Comparison of ENCODE assay signal across 8 mouse cellular contexts in genomic region chr17:5997380-5998234, GRCm38 (mm10). TPM values are rescaled to one million over a fixed set of nuclear protein-coding genes. Genes with fewer than 3 reads are reported as not detected.
DNase-seq lines count a peak whose midpoint lies in the region; ATAC-seq and TF ChIP-seq lines count a peak whose summit lies in the region.

No protein-coding gene starts in this region.

- no peaks in the 10 kb centered on the region for H3K9me3 ChIP-seq in hindbrain, postnatal 0 days (ENCODE audit: low read length)
- H3K9me3 ChIP-seq in hindbrain, embryonic 11.5 days (ENCODE audit: control insufficient read depth, low read length) = no peaks in the 10 kb centered on the region
- no peaks in the 10 kb centered on the region for H3K9me3 ChIP-seq in midbrain, embryonic 11.5 days (ENCODE audit: control insufficient read depth, low read length)

- H3K9ac ChIP-seq in hindbrain, postnatal 0 days (replicated peaks; ENCODE audit: low read length) = no peak overlapping the region
- no peak overlapping the region for H3K9ac ChIP-seq in hindbrain, embryonic 11.5 days (ENCODE audit: low read depth, low read length)
- no peak overlapping the region for H3K9ac ChIP-seq in midbrain, embryonic 11.5 days (ENCODE audit: low read length)

- H3K27me3 ChIP-seq in hindbrain, postnatal 0 days (ENCODE audit: insufficient read depth, low read length) = no peaks in the 10 kb centered on the region
- H3K27me3 ChIP-seq in hindbrain, embryonic 11.5 days (ENCODE audit: control insufficient read depth, insufficient read depth, low read length) = no peaks in the 10 kb centered on the region
- H3K27me3 ChIP-seq in Patski = no peaks in the 10 kb centered on the region
- no peaks in the 10 kb centered on the region for H3K27me3 ChIP-seq in thymus, adult 2 months (ENCODE audit: control insufficient read depth, insufficient read depth, low read length)
- H3K27me3 ChIP-seq in midbrain, embryonic 11.5 days (ENCODE audit: control insufficient read depth, insufficient read depth, low read length) = no peaks in the 10 kb centered on the region

- CTCF ChIA-PET in Patski (lab: Charles Lee) = interaction anchor here (0.5 to 3.0 kb wide), 7 partner anchors 8 to 60 kb away, joined by 3 to 9 read pairs (median 3); no protein-coding TSS in a partner anchor

- H3K36me3 ChIP-seq in hindbrain, postnatal 0 days (ENCODE audit: insufficient read depth, low read length) = no peaks in the 10 kb centered on the region
- H3K36me3 ChIP-seq in hindbrain, embryonic 11.5 days (ENCODE audit: control insufficient read depth, insufficient read depth, low read length) = no peaks in the 10 kb centered on the region
- H3K36me3 ChIP-seq in thymus, adult 2 months (ENCODE audit: control insufficient read depth, insufficient read depth, low read length) = no peaks in the 10 kb centered on the region
- no peaks in the 10 kb centered on the region for H3K36me3 ChIP-seq in midbrain, embryonic 11.5 days (ENCODE audit: control insufficient read depth, insufficient read depth, low read length)

- no peak overlapping the region for H3K27ac ChIP-seq in hindbrain, postnatal 0 days
- H3K27ac ChIP-seq in hindbrain, embryonic 11.5 days (ENCODE audit: low read depth, low read length) = no peak overlapping the region
- H3K27ac ChIP-seq in thymus, adult 2 months (ENCODE audit: control insufficient read depth, insufficient read depth, low read length) = no peak overlapping the region
- no peak overlapping the region for H3K27ac ChIP-seq in midbrain, embryonic 11.5 days (ENCODE audit: low read depth, low read length)

- TF ChIP-seq POLR2A in thymus, adult 2 months (IDR thresholded peaks at IDR 0.05; ENCODE audit: control insufficient read depth, extremely low read depth, insufficient read depth, low read length, poor library complexity) = no peak

- ATAC-seq in hindbrain, postnatal 0 days = peak; percentile 72; the same call in 1 of the 2 replicates
- ATAC-seq in hindbrain, embryonic 11.5 days (ENCODE audit: low FRiP score) = no peak
- ATAC-seq in Patski = peak; percentile 17
- ATAC-seq in midbrain, embryonic 11.5 days (ENCODE audit: low FRiP score) = no peak

- H3K4me1 ChIP-seq in hindbrain, postnatal 0 days (ENCODE audit: insufficient read depth, low read length) = 0 out of 2 replicates have a peak, but pooled peaks cover 5% of the 10 kb centered on the region
- H3K4me1 ChIP-seq in hindbrain, embryonic 11.5 days (replicated peaks; ENCODE audit: control insufficient read depth, insufficient read depth, low read length) = no peaks in the 10 kb centered on the region; the same call in 1 of the 2 replicates
- peaks cover 10% of the 10 kb centered on the region for H3K4me1 ChIP-seq in thymus, adult 2 months (replicated peaks; ENCODE audit: control insufficient read depth, insufficient read depth, low read length)
- no peaks in the 10 kb centered on the region for H3K4me1 ChIP-seq in midbrain, embryonic 11.5 days (ENCODE audit: control insufficient read depth, insufficient read depth, low read length)

- 44% methylated on average over 16 of the region's 16 CpGs for WGBS in hindbrain, postnatal 0 days
- WGBS in hindbrain, embryonic 11.5 days = 85% methylated on average over 16 of the region's 16 CpGs
- WGBS in thymus, adult 2 months = 89% methylated on average over 16 of the region's 16 CpGs
- WGBS in midbrain, embryonic 11.5 days = 86% methylated on average over 16 of the region's 16 CpGs

- H3K4me2 ChIP-seq in hindbrain, postnatal 0 days (ENCODE audit: low read depth, low read length) = peak overlapping the region; percentile 10; the same call in 1 of the 2 replicates
- no peak overlapping the region for H3K4me2 ChIP-seq in hindbrain, embryonic 11.5 days (replicated peaks; ENCODE audit: low read depth, low read length)
- no peak overlapping the region for H3K4me2 ChIP-seq in midbrain, embryonic 11.5 days

- in situ Hi-C loops in Patski (cut with MboI; ENCODE audit: low pct_unique_long_range_greater_than_20kb) = no loop called here

- POLR2A ChIA-PET in Patski (lab: Charles Lee) = interaction anchor here (0.7 kb wide), 1 partner anchor 37 kb away, joined by 4 read pairs; no protein-coding TSS in a partner anchor

- no peak for TF ChIP-seq CTCF in hindbrain, postnatal 0 days (IDR thresholded peaks at IDR 0.05; ENCODE audit: low read depth)
- no peak for TF ChIP-seq CTCF in Patski (IDR thresholded peaks at IDR 0.05)
- no peak for TF ChIP-seq CTCF in thymus, adult 2 months (IDR thresholded peaks at IDR 0.05; ENCODE audit: borderline replicate concordance, control insufficient read depth, extremely low read depth, insufficient read depth, low read length, poor library complexity)

- H3K4me3 ChIP-seq in hindbrain, postnatal 0 days (ENCODE audit: low read length) = no peak overlapping the region
- H3K4me3 ChIP-seq in hindbrain, embryonic 11.5 days (ENCODE audit: low read depth, low read length) = no peak overlapping the region
- H3K4me3 ChIP-seq in thymus, adult 2 months (ENCODE audit: control insufficient read depth, insufficient read depth, low read length) = no peak overlapping the region
- no peak overlapping the region for H3K4me3 ChIP-seq in midbrain, embryonic 11.5 days (ENCODE audit: low read depth, low read length)

- DNase-seq in hindbrain, postnatal 0 days (ENCODE audit: low spot score) = peak; percentile 52
- no peak for DNase-seq in hindbrain, embryonic 11.5 days (ENCODE audit: low spot score)
- no peak for DNase-seq in Patski (ENCODE audit: low read depth, low spot score)
- peak; percentile 78 to 84 for DNase-seq in gastrocnemius, adult 8-10 months (ENCODE audit: low spot score in 2 of 2)
- peak; percentile 61 for DNase-seq in kidney, postnatal 36 days
- DNase-seq in frontal cortex, postnatal 10 days (ENCODE audit: low spot score in 2 of 2) = no peak
- no peak for DNase-seq in thymus, adult 2 months
- no peak for DNase-seq in midbrain, embryonic 11.5 days (ENCODE audit: low spot score, missing footprints)

RNA-seq across cellular contexts. Expression of gene Synj2, which starts 56.5 kb away (rescaled TPM):
- total RNA-seq in hindbrain, postnatal 0 days (2014; rRNA removed) = 4.8 and 6.9 TPM in 2 replicates
- polyA plus RNA-seq in hindbrain, postnatal 0 days (2015; fragmentation: Nextera tagmentation; extraction: Ambion mirVana) = 2.1 and 2.9 TPM in 2 replicates
- 1.3 and 1.8 TPM in 2 replicates for polyA plus RNA-seq in hindbrain, embryonic 11.5 days (2014; fragmentation: Nextera tagmentation; extraction: Ambion mirVana)
- 6.0 TPM for polyA plus RNA-seq in Patski (2021)
- 10 to 100 TPM; 27.1 to 40.6 (median 29.6) TPM for total RNA-seq in gastrocnemius, adult 8-10 months (2022)
- 9.0 and 9.8 TPM in 2 replicates for polyA plus RNA-seq in thymus, adult 2 months (2012; rRNA removed)
- 0.74 and 0.91 TPM in 2 replicates for polyA plus RNA-seq in midbrain, embryonic 11.5 days (2014; fragmentation: Nextera tagmentation; extraction: Ambion mirVana)

Comparison
In these comparisons a context has a peak if more than half of its experiments do, and no peak if none do; other contexts are left out.
1. ATAC-seq: peak in hindbrain, postnatal 0 days (single experiment) and Patski (single experiment); none in hindbrain, embryonic 11.5 days (single experiment) and midbrain, embryonic 11.5 days (single experiment).
2. DNase-seq: peak in hindbrain, postnatal 0 days (single experiment), gastrocnemius, adult 8-10 months (2 of 2) and kidney, postnatal 36 days (2 of 2); none in hindbrain, embryonic 11.5 days (single experiment), Patski (single experiment), frontal cortex, postnatal 10 days (0 of 2), thymus, adult 2 months (single experiment) and midbrain, embryonic 11.5 days (single experiment).